Mouse (Mus musculus) liver, postnatal 0 days (tissue): ENCODE data around the gene Hes7.

Source experiments
- CTCF ChIP-seq: sonication (generic); IDR thresholded peaks from 2 replicates; pipeline ENCODE4 v1.5.1; 2016; ENCODE audit warnings: antibody characterized with exemption, low read depth
- EP300 ChIP-seq: IDR thresholded peaks from 2 replicates; pipeline ENCODE4 v1.6.1; 2016; ENCODE audit warnings: antibody characterized with exemption, low read depth, mild to moderate bottlenecking

DNA sequence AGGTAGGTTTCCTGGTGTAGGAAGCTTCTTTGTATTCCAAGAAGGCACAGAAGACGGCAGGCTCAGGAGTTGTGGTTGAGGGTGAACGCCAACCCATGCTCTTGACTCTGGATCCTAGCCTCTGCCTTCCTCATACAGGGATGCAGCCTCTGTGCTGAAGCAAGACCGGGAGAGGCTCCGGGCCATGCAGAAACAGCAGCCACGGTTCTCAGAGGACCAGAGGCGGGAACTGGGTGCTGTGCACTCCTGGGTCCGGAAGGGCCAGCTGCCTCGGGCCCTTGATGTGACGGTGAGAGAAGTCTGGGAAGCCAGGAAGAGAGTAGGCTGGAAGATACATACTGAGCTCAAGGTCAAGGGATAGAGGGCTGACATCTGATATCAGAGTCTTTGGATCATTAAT lies 12.0 kb upstream of the Hes7 start:
- TF ChIP-seq CTCF: no peak
- TF ChIP-seq EP300: no peak
